ENCODE assay signal across 8 mouse cellular contexts in genomic region chr14:33446561-33447023, GRCm38 (mm10). TPM values are rescaled to one million over a fixed set of nuclear protein-coding genes. Genes with fewer than 3 reads are reported as not detected.
DNase-seq lines count a peak whose midpoint lies in the region; TF ChIP-seq lines count a peak whose summit lies in the region.

No protein-coding gene starts in this region.

- H3K27me3 ChIP-seq in kidney, adult 2 months (replicated peaks; ENCODE audit: control insufficient read depth, insufficient read depth, low read length): no peaks in the 10 kb centered on the region

- no peaks in the 10 kb centered on the region for H3K36me3 ChIP-seq in kidney, adult 2 months (ENCODE audit: control insufficient read depth, insufficient read depth, low read length)
- no peaks in the 10 kb centered on the region for H3K36me3 ChIP-seq in macrophage (ENCODE audit: inconsistent target)

- H3K27ac ChIP-seq in kidney, adult 2 months (ENCODE audit: insufficient read depth, low read depth, low read length): peak overlapping the region; percentile 33; the same call in 1 of the 2 replicates
- H3K27ac ChIP-seq in macrophage: no peak overlapping the region

- peaks cover 7% of the 10 kb centered on the region; the same call in 1 of the 2 replicates for H3K4me1 ChIP-seq in kidney, adult 2 months (ENCODE audit: control insufficient read depth, insufficient read depth, low read length)

- DNase-seq in kidney, adult 2 months: no peak
- DNase-seq in kidney, postnatal 14 days: no peak
- DNase-seq in 3T3-L1 (ENCODE audit: low read depth, low spot score): peak; percentile 29
- DNase-seq in brain, adult 2 months (ENCODE audit: low read depth, low spot score): peak; percentile 70
- DNase-seq in frontal cortex, postnatal 14 days (ENCODE audit: low spot score in 2 of 2): peak; percentile 24 to 36
- no peak for DNase-seq in spleen, adult 18-20 months
- DNase-seq in adrenal gland, postnatal 25 days: no peak

- WGBS in kidney, adult 2 months: 3% methylated on average over 72 of the region's 72 CpGs
- 1% methylated on average over 53 of the region's 72 CpGs for WGBS in macrophage (ENCODE audit: missing documents)

- H3K79me2 ChIP-seq in macrophage (ENCODE audit: inconsistent target): peaks cover 45% of the 10 kb centered on the region

- no peak for TF ChIP-seq POLR2A in kidney, adult 2 months (IDR thresholded peaks at IDR 0.05; ENCODE audit: low read depth, low read length)

- no peak for TF ChIP-seq CTCF in kidney, adult 2 months (conservative IDR thresholded peaks at IDR 0.05; ENCODE audit: insufficient read depth, insufficient read length, low read depth, low read length)

- H3K4me3 ChIP-seq in kidney, adult 2 months (ENCODE audit: insufficient read depth, low read depth, low read length): peak overlapping the region; percentile 80
- H3K4me3 ChIP-seq in macrophage (ENCODE audit: inconsistent target): peak overlapping the region; percentile 43

RNA-seq across cellular contexts. Expression of gene Mapk8, which starts 0.4 kb away (rescaled TPM):
- polyA plus RNA-seq in kidney, adult 2 months (2012; rRNA removed): 6.7 and 9.5 TPM in 2 replicates
- total RNA-seq in macrophage (2018; cell fraction: chromatin; rRNA removed): 10 to 100 TPM; 21.9 to 83.2 (median 56.1) TPM
- 10 to 100 TPM in 14 of 26 experiments, 1 to 10 TPM in 12; 6.4 to 14.3 (median 10.3) TPM for total RNA-seq in macrophage (2018; cell fraction: cytosol; rRNA removed)
- 10 to 100 TPM; 20.9 to 59.4 (median 32.7) TPM for total RNA-seq in macrophage (2018; cell fraction: nucleus; rRNA removed)
- 8.0 to 15.4 TPM (median 11.3 TPM) in 3 replicates for polyA plus RNA-seq in macrophage (2018)
- total RNA-seq in adrenal gland, postnatal 25 days (2021): 22.3 and 26.9 TPM in 2 replicates

RNA-seq across cellular contexts. Expression of gene Frmpd2, which starts 24.9 kb away (rescaled TPM):
- polyA plus RNA-seq in kidney, adult 2 months (2012; rRNA removed): 0.16 TPM in 1 of 2 replicates, not detected in the other
- not detected for total RNA-seq in macrophage (2018; cell fraction: chromatin; rRNA removed)
- not detected for total RNA-seq in macrophage (2018; cell fraction: cytosol; rRNA removed)
- total RNA-seq in macrophage (2018; cell fraction: nucleus; rRNA removed): not detected
- polyA plus RNA-seq in macrophage (2018): not detected in 3 replicates
- total RNA-seq in adrenal gland, postnatal 25 days (2021): not detected in 2 replicates

Comparison
In these comparisons a context has a peak if more than half of its experiments do, and no peak if none do; other contexts are left out.
1. DNase-seq: peak in 3T3-L1 (single experiment), brain, adult 2 months (single experiment) and frontal cortex, postnatal 14 days (2 of 2); none in kidney, adult 2 months (single experiment), kidney, postnatal 14 days (single experiment), spleen, adult 18-20 months (0 of 2) and adrenal gland, postnatal 25 days (single experiment).